33 mouse cellular contexts compared by ENCODE assay signal in the genomic region with DNA sequence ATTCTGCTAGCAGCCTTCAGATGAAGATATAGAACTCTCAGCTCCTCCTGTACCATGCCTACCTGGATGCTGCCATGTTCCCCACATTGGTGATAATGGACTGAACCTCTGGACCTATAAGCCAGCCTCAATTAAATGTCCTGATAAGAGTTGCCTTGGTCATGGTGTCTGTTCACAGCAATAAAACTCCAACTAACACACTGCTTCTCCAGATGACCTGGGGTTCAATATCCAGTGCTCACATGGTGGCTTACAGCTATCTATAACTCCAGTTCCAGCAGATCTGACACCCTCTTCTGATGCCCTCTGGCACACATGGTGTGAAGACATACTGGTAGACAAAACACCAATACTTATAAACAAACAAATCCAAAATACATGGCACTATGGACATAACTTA.
"Had no signal": no experiment of that assay in that cellular context is flagged by ENCODE, and none has a peak within 500 bp of the region (broad histone marks: within the 10 kb centered on the region; RNA-seq: fewer than 3 reads in every experiment).

No protein-coding gene starts in this region.

- H3K9me3 ChIP-seq: heart, embryonic 10.5 days; heart, embryonic 12.5 days; heart, embryonic 13.5 days; heart, embryonic 15.5 days; hindbrain, embryonic 12.5 days; hindbrain, embryonic 13.5 days; hindbrain, embryonic 15.5 days; kidney, embryonic 15.5 days had no signal

- ATAC-seq: hindbrain, embryonic 16.5 days; hindbrain, postnatal 0 days; inflammation-experienced regulatory T-cells, adult 6 months had no signal

- H3K27ac ChIP-seq: heart, embryonic 10.5 days; heart, embryonic 13.5 days; heart, embryonic 15.5 days; hindbrain, embryonic 10.5 days; hindbrain, embryonic 12.5 days; hindbrain, embryonic 13.5 days; hindbrain, embryonic 14.5 days; hindbrain, embryonic 15.5 days; hindbrain, postnatal 0 days; kidney, embryonic 15.5 days; kidney, postnatal 0 days; layer of hippocampus, adult 2 months; left cerebral cortex, adult 2 months had no signal

- DNase-seq: heart, postnatal 10 days; heart, postnatal 14 days; heart, postnatal 36 days; heart, postnatal 4 days; kidney, adult 11 months; kidney, adult 18-20 months; kidney, adult 2 months; kidney, adult 8-10 months; kidney, adult 9 months; kidney, postnatal 10 days; kidney, postnatal 14 days; kidney, postnatal 25 days; kidney, postnatal 36 days; kidney, postnatal 4 days; layer of hippocampus, adult 9-11 months; layer of hippocampus, postnatal 36 days had no signal

- H3K36me3 ChIP-seq: heart, embryonic 10.5 days; heart, embryonic 12.5 days; heart, embryonic 13.5 days; heart, embryonic 15.5 days; hindbrain, embryonic 10.5 days; hindbrain, embryonic 12.5 days; hindbrain, embryonic 13.5 days; hindbrain, embryonic 15.5 days; kidney, embryonic 15.5 days had no signal

- H3K4me1 ChIP-seq: heart, embryonic 10.5 days; heart, embryonic 12.5 days; heart, embryonic 13.5 days; heart, embryonic 15.5 days; hindbrain, embryonic 12.5 days; hindbrain, embryonic 13.5 days; hindbrain, embryonic 15.5 days; kidney, embryonic 15.5 days had no signal

- H3K27me3 ChIP-seq: heart, embryonic 12.5 days; heart, embryonic 13.5 days; heart, embryonic 15.5 days; hindbrain, embryonic 12.5 days; hindbrain, embryonic 13.5 days; hindbrain, embryonic 15.5 days; kidney, embryonic 15.5 days had no signal

- H3K9ac ChIP-seq: heart, embryonic 12.5 days; heart, embryonic 13.5 days; heart, embryonic 15.5 days; hindbrain, embryonic 12.5 days; hindbrain, embryonic 13.5 days; hindbrain, embryonic 14.5 days; hindbrain, embryonic 15.5 days; kidney, embryonic 15.5 days had no signal

- H3K4me2 ChIP-seq: heart, embryonic 11.5 days; heart, embryonic 12.5 days; heart, embryonic 13.5 days; heart, embryonic 15.5 days; hindbrain, embryonic 12.5 days; hindbrain, embryonic 13.5 days; hindbrain, embryonic 14.5 days; hindbrain, embryonic 15.5 days; kidney, embryonic 15.5 days had no signal

- H3K4me3 ChIP-seq: heart, embryonic 10.5 days; heart, embryonic 12.5 days; heart, embryonic 13.5 days; heart, embryonic 15.5 days; hindbrain, embryonic 10.5 days; hindbrain, embryonic 12.5 days; hindbrain, embryonic 13.5 days; hindbrain, embryonic 15.5 days; kidney, embryonic 15.5 days; layer of hippocampus, adult 2 months; left cerebral cortex, adult 2 months had no signal
